Mouse (Mus musculus) midbrain, postnatal 0 days (tissue): ENCODE data around the gene Chrm3. TPM values are rescaled to one million over a fixed set of nuclear protein-coding genes. Genes with fewer than 3 reads are reported as not detected.
A peak's percentile ranks its signal among the peaks of the same experiment; 100 is the strongest.

ENCODE experiments used
- ATAC-seq: fragments of 200-750 bp; cut with Nextera tagmentation; 2 replicates; pipeline ENCODE4 v1.8.0; 2017; ENCODE audit warnings: moderate number of reproducible peaks, mild to moderate bottlenecking, moderate TSS enrichment, moderate library complexity; ENCODE audit not compliant: low FRiP score
- DNase-seq: peaks from one replicate; pipeline ENCODE4 v3.0.0-alpha.2; 2015; ENCODE audit warnings: low spot score
- H3K27ac ChIP-seq: fragments of 300-500 bp; sonication (generic); 2 replicates; pipeline ENCODE4 v1.5.1; 2014; ENCODE audit warnings: low read depth, mild to moderate bottlenecking, low read length, mixed read lengths
- H3K27me3 ChIP-seq: fragments of 300-500 bp; sonication (generic); 2 replicates; pipeline ENCODE4 v1.6.1; 2014; ENCODE audit warnings: low read length, control low read depth, mixed read lengths; ENCODE audit not compliant: insufficient read depth
- H3K36me3 ChIP-seq: fragments of 300-500 bp; sonication (generic); 2 replicates; pipeline ENCODE4 v1.6.1; 2014; ENCODE audit warnings: low read length, control low read depth, mixed read lengths; ENCODE audit not compliant: insufficient read depth
- H3K4me1 ChIP-seq: fragments of 300-500 bp; sonication (generic); 2 replicates; pipeline ENCODE4 v1.6.1; 2014; ENCODE audit warnings: mild to moderate bottlenecking, control low read depth, antibody characterized with exemption, low read length, mixed read lengths; ENCODE audit not compliant: insufficient read depth
- H3K4me2 ChIP-seq: fragments of 300-500 bp; sonication (generic); 2 replicates; pipeline ENCODE4 v1.6.1; 2014; ENCODE audit warnings: low read depth, mild to moderate bottlenecking, low read length, mixed read lengths; ENCODE audit not compliant: poor library complexity, severe bottlenecking
- H3K4me3 ChIP-seq: fragments of 300-500 bp; sonication (generic); 2 replicates; pipeline ENCODE4 v1.5.1; 2014; ENCODE audit warnings: low read depth, mild to moderate bottlenecking, low read length, moderate library complexity
- H3K9ac ChIP-seq: fragments of 300-500 bp; sonication (generic); replicated peaks from 2 replicates; pipeline ENCODE4 v1.6.1; 2014; ENCODE audit warnings: mild to moderate bottlenecking, low read length, moderate library complexity, mixed read lengths; ENCODE audit not compliant: poor library complexity, severe bottlenecking
- H3K9me3 ChIP-seq: fragments of 300-500 bp; sonication (generic); 2 replicates; pipeline ENCODE4 v1.6.1; 2016; ENCODE audit warnings: low read length, control low read depth
- CTCF ChIP-seq: IDR thresholded peaks from 2 replicates; pipeline ENCODE4 v1.5.1; 2016; ENCODE audit warnings: antibody characterized with exemption, mild to moderate bottlenecking
- WGBS: fragments of 180-500 bp; shearing (Covaris S2); extraction: QIAGEN DNeasy Blood & Tissue Kit; methylation state at CpG from one replicate; pipeline ENCODE4 v1.1.7; 2014; 5-methylcytosine and 5-hydroxymethylcytosine counted together
- polyA plus RNA-seq: library from polyadenylated mRNA; unstranded; fragments of >200 nt; fragmentation: Nextera tagmentation; extraction: Ambion mirVana; gene quantifications from 2 replicates; pipeline ENCODE4 v1.2.1, GENCODE M21; 2015
- total RNA-seq: library from RNA; depleted of rRNA; stranded (reverse); fragments of >200 nt; gene quantifications from 2 replicates; pipeline ENCODE4 v1.2.3, GENCODE M21; 2014

Gene Chrm3
- total and polyA plus RNA-seq, 2 experiments from 2014 or later, result 3.9 to 27.3 TPM

GRCm38 (mm10) chr13:10244243-10244998 is 116.2 kb downstream of the Chrm3 start:
- WGBS, result 42% methylated on average over 1 of the region's 1 CpGs
- Histone ChIP-seq H3K4me3 (no peak overlapping the region), H3K9ac (no peak overlapping the region), H3K9me3 (no peaks in the 10 kb centered on the region), H3K27ac (no peak overlapping the region), H3K4me2 (no peak overlapping the region), H3K36me3 (no peaks in the 10 kb centered on the region), H3K27me3 (no peaks in the 10 kb centered on the region), H3K4me1 (no peaks in the 10 kb centered on the region)
- DNase-seq (no peak), ATAC-seq (no peak)
- TF ChIP-seq CTCF, result no peak

DNA sequence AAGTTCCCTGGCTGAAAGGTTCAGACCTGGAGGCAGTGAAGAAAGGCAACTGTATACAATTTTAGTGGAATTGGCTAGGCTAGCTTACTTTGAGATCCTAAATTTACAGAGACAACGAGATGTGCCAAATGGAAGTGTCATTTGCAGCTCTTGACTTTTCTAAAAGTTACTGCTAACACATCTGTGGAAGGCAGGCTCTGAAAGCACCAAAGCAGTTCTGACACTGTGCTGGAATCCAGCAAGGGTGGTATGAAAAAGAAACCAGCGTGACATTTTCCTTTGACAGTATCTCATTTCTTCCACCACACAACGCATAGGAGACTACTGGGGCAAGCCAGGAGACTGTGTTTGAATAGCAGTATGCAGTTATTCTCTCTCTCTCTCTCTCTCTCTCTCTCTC is 120.4 kb downstream of the Chrm3 start:
- Histone ChIP-seq H3K27me3 (no peaks in the 10 kb centered on the region), H3K4me2 (no peak overlapping the region), H3K4me1 (no peaks in the 10 kb centered on the region), H3K9ac (no peak overlapping the region), H3K36me3 (no peaks in the 10 kb centered on the region), H3K27ac (no peak overlapping the region), H3K9me3 (no peaks in the 10 kb centered on the region), H3K4me3 (no peak overlapping the region)
- DNase-seq, result no peak
- ATAC-seq, result no peak
- 88% methylated on average over 3 of the region's 3 CpGs for WGBS
- no peak for TF ChIP-seq CTCF

DNA sequence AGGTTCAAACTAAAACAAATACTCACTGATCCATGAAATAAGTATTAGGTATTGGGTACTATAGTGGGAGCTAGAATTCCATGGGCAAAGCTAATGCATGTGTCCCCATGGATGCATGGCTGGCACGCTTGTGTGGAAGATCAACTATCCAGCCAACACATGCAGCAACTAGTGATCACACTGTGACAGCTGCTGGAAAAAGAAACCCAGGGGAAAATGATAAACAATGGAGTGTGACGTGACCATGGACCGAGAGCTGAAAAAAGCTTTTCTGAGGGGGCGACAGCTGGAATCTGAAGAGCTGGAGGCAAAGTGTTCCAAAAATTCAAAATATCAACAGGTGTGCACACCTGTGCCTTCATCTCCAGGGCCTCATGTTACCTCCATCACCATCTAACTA is 120.8 kb downstream of the Chrm3 start:
- Histone ChIP-seq H3K4me3 (no peak overlapping the region), H3K9me3 (no peaks in the 10 kb centered on the region), H3K9ac (no peak overlapping the region), H3K4me1 (no peaks in the 10 kb centered on the region), H3K27me3 (no peaks in the 10 kb centered on the region), H3K4me2 (no peak overlapping the region), H3K27ac (no peak overlapping the region), H3K36me3 (no peaks in the 10 kb centered on the region)
- no peak for DNase-seq
- WGBS, result 70% methylated on average over 4 of the region's 4 CpGs
- ATAC-seq, result no peak
- no peak for TF ChIP-seq CTCF

- WGBS, result 78% methylated on average over 2 of the region's 2 CpGs
Observed at GRCm38 (mm10) chr13:10237616-10238015, 123.0 kb downstream of the Chrm3 start.

GRCm38 (mm10) chr13:10236279-10236678 is 124.4 kb downstream of the Chrm3 start:
- no peak for TF ChIP-seq CTCF
- Histone ChIP-seq H3K9me3 (no peaks in the 10 kb centered on the region), H3K36me3 (no peaks in the 10 kb centered on the region), H3K4me2 (no peak overlapping the region), H3K4me1 (no peaks in the 10 kb centered on the region), H3K27ac (no peak overlapping the region), H3K4me3 (no peak overlapping the region), H3K9ac (no peak overlapping the region), H3K27me3 (no peaks in the 10 kb centered on the region)
- 94% methylated on average over 4 of the region's 4 CpGs for WGBS
- ATAC-seq (no peak), DNase-seq (no peak)

More at GRCm38 (mm10) chr13:10237616-10238015, 123.0 kb downstream of the Chrm3 start:
- no peak for TF ChIP-seq CTCF
- Histone ChIP-seq H3K4me1 (no peaks in the 10 kb centered on the region), H3K36me3 (no peaks in the 10 kb centered on the region), H3K27ac (no peak overlapping the region), H3K4me2 (no peak overlapping the region), H3K9ac (no peak overlapping the region), H3K27me3 (no peaks in the 10 kb centered on the region), H3K4me3 (no peak overlapping the region), H3K9me3 (no peaks in the 10 kb centered on the region)
- ATAC-seq (no peak), DNase-seq (no peak)

DNA sequence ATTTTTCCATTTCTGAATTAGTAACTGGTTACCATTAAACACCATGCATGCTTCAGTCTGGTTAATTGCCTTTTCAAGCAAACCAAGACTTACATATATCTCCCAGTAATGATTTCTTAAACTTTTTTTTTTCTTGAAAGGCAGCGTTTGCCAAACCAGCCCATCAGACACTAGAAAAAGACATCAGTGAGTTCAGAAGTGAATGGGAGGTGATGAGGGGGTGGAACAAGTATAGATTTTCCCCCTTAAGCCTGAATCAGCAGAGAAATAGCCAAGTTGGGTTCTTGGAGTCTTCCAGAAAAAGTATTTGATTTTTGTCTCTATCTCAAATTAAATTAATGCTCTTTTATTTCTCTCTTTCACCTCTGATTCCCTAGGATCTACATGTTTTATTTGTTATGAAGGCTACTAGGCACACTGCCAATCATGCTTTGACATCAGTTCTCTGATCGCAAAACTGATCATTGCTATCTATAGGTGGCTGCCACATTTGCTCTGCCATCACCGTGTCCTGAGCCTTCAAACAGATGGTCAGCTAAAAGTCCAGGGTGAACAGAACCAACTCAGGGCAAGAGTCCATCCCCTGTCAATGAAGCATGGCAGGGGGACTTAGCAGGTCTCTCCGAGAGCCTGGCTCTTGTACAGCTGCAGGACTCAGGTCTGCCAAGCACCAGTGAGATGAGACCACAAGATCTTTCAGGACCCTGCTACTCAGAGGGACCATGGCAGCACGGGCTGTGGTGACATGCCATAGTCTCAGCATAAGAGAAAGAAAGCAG is 125.1 kb downstream of the Chrm3 start:
- TF ChIP-seq CTCF, result no peak
- H3K4me3 ChIP-seq, result no peak overlapping the region
- no peak overlapping the region for H3K9ac ChIP-seq
- peak; percentile 28 for DNase-seq
- 80% methylated on average over 5 of the region's 5 CpGs for WGBS
- H3K9me3 ChIP-seq, result no peaks in the 10 kb centered on the region
- ATAC-seq, result no peak
- no peaks in the 10 kb centered on the region for H3K27me3 ChIP-seq
- no peak overlapping the region for H3K27ac ChIP-seq
- H3K4me2 ChIP-seq, result no peak overlapping the region
- no peaks in the 10 kb centered on the region for H3K4me1 ChIP-seq
- no peaks in the 10 kb centered on the region for H3K36me3 ChIP-seq
